Mouse (Mus musculus): ENCODE data around the gene Caprin2.

DNA sequence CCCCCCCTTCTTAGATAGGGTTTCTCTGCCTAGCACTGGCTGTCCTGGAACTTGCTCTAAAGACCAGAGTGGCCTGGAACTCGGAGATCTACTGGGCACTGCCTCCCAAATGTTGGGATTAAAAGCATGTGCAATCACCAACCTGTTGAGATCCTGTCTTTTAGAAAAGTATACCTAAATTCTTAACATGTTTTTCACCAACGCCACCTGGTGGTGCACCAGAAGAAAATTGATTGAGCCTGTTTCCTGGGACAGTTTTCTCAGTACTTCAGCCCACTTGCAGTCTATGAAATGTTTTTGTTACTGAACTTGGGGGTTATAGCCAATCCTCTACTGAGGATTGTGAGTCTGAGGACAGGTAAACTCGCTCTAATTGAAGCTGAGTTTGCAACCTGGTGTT lies 20.8 kb upstream of the Caprin2 start:
- TF ChIP-seq POLR2A (IDR thresholded peaks at IDR 0.05; ENCODE audit: insufficient read length, low read depth) (no peak), MYOD1 (IDR thresholded peaks at IDR 0.05; ENCODE audit: control insufficient read depth in 1 of 3, insufficient read length in 2 of 3, low read depth in 2 of 3) (no peak), MYOG (IDR thresholded peaks at IDR 0.05; ENCODE audit: control insufficient read depth in 1 of 3, insufficient read depth in 1 of 3, insufficient read length in 2 of 3, low read depth in 2 of 3) (no peak), E2F4 (IDR thresholded peaks at IDR 0.05; ENCODE audit: insufficient read depth) (no peak), TCF12 (IDR thresholded peaks at IDR 0.05; ENCODE audit: insufficient read depth, poor library complexity, severe bottlenecking) (no peak), TCF3 (IDR thresholded peaks at IDR 0.05; ENCODE audit: insufficient read length, low read depth) (no peak), REST (IDR thresholded peaks at IDR 0.05; ENCODE audit: insufficient read depth, insufficient read length) (no peak), CEBPB (IDR thresholded peaks at IDR 0.05; ENCODE audit: insufficient read depth, poor library complexity, severe bottlenecking) (no peak), MAX (IDR thresholded peaks at IDR 0.05; ENCODE audit: low read depth) (no peak)
